Mouse (Mus musculus) spleen, embryonic (tissue): ENCODE measurements at regions not wholly inside any gene's neighbourhood (a gene's known extent, or its start where the extent isn't known, plus 50 kb on each side); places are given as distances from the start of the nearest gene placed in this dataset.
"Not testable (repeated sequence)": the region's sequence is repeated elsewhere in the genome, so short reads cannot be mapped to it uniquely, and the experiment has no call there.

Source experiments
- CTCF ChIA-PET: fragments of 350-600 bp; sonication (Branson Sonifier 250); formaldehyde crosslinking; loops from one replicate; lab custom pipeline; 2022; lab: Charles Lee

GRCm38 (mm10) chr11:63211501-63211900 is 82.7 kb downstream of the Pmp22 start:
- CTCF ChIA-PET, result no interaction called here

DNA sequence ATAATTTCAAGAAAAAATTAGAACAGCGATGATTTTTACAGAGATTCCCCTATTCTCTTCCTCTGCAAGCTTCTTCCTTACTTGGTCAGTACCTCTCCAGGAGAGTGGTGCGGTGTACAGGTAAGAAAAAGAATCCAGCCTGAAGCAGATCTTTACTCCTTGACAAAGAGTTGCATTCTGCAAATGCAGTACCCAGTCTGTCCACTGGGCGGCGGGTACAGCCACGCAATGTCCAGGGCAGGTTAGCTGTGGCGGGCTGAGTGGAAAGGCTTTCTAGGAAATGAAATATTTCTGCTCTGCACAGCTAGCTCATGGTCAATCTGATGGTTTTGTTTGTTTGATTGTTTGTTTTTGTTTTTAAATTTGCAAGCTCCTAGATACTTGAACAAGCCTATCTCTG is 84.3 kb downstream of the Pmp22 start:
- CTCF ChIA-PET, result no interaction called here

DNA sequence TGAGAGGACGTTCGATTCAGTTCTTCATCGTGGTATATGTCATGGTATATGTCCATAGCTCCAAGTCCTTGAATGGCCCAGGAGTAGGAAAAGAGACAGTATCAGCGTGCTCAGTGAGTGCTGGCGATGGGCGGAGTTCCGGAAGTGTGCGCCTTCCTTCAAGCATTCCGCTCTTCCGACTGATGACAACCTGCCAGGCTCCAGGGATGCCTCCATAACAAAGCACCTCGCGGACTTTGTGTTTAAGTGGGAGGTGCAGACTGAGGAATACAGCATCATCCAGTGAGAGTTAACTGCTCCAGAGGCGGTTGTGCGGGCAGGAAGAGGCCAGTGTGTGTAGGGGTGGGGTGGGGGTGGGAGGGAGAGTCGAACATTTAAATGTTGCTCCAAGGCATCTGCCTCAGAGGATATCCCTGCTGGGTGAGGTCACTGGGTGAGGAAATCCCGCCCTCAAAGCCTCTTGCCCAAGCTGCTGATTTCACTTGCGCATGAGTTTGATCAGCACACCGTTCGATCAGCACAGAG is 85.2 kb downstream of the Pmp22 start:
- CTCF ChIA-PET, result no interaction called here

GRCm38 (mm10) chr11:63215993-63216392 is 87.2 kb downstream of the Pmp22 start:
- CTCF ChIA-PET, result no interaction called here

GRCm38 (mm10) chr11:63217049-63217448 is 88.3 kb downstream of the Pmp22 start:
- CTCF ChIA-PET, result no interaction called here

- CTCF ChIA-PET, result no interaction called here
Measured at GRCm38 (mm10) chr11:63226471-63226870, 97.7 kb downstream of the Pmp22 start.

DNA sequence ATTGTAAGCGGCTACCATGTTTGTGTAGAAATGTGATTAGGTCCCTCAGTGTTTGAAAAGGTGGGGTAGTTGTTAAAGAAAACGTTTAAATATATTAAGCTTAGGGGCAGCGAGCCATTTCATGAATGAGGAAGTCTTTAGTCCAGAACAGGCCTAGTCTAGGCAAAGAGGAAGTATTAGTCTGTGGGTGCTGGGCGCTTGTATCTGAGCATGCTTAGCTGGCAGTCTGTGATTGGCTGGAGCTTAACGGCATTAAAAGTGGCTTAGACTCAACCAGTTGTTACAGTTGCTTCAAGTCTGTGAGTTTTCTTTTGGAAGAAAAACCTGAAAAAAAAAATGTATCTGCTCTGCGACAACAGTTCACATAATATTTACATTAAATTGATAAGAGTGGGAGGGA is 102.0 kb downstream of the Pmp22 start:
- CTCF ChIA-PET, result no interaction called here

DNA sequence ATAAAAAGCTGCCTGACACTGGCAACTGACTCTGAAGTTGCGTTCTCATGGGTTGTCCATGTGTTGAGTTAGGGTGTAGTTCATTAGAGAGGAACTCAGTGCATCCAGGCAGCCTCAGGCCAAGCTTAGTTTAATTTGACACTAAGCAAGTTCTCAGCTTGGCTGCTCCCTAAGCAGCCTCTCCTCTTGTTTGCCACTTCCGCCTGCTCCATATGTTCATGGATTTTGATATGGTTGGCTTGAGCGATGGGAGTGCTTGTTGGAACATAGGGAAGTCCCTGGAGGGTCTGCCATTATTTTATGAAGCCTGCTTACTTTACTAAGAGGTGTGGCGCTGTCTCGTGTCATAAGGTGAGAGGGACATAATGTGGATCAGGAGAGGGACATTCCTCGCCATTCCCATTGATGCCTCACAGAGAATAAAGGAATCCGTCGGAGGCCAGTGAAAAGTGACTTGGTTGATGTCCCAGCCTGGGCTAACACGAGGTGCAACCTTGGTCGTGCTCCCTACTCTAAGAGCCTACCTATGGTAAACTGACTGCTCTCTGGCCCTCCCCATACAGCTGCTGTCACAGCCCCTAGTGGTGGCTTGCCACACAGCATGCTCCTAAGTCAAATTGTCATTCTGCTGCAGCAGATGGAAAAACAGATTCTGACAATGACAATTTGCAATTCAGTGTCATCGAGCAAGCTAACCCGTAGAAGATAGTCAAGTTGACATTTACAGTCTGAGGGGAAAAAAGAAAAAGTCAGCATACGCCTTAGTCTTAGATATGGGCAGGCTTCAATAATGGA is 104.6 kb downstream of the Pmp22 start:
- CTCF ChIA-PET, result no interaction called here

- CTCF ChIA-PET, result no interaction called here
Measured at GRCm38 (mm10) chr11:63234481-63234880, 105.7 kb downstream of the Pmp22 start.

DNA sequence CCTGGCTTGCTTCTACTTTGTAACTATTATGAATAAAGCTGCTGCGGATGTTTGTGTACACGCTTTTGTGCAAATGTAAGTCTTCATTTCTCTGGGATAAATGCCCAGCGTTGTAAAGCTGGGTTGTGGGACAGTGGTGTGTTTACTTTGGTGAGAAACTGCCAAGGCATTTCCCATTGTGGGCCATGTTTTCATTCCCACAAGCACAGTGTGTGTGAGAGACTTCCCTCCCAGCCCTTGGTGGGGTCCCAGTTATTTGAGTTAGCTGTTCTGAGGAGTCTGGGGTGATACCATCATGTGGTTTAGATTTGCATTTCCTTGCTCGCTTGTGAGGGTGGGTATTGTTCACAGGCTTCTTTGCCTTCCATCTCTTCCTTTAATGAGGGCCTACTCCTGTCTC is 109.9 kb downstream of the Pmp22 start:
- CTCF ChIA-PET, result no interaction called here

GRCm38 (mm10) chr11:63243906-63244416 is 115.2 kb downstream of the Pmp22 start:
- CTCF ChIA-PET, result no interaction called here

- CTCF ChIA-PET, result no interaction called here
Measured at GRCm38 (mm10) chr11:63245041-63245440, 116.3 kb downstream of the Pmp22 start.

- CTCF ChIA-PET, result no interaction called here
Measured at GRCm38 (mm10) chr11:63246052-63246661, 117.4 kb downstream of the Pmp22 start.

DNA sequence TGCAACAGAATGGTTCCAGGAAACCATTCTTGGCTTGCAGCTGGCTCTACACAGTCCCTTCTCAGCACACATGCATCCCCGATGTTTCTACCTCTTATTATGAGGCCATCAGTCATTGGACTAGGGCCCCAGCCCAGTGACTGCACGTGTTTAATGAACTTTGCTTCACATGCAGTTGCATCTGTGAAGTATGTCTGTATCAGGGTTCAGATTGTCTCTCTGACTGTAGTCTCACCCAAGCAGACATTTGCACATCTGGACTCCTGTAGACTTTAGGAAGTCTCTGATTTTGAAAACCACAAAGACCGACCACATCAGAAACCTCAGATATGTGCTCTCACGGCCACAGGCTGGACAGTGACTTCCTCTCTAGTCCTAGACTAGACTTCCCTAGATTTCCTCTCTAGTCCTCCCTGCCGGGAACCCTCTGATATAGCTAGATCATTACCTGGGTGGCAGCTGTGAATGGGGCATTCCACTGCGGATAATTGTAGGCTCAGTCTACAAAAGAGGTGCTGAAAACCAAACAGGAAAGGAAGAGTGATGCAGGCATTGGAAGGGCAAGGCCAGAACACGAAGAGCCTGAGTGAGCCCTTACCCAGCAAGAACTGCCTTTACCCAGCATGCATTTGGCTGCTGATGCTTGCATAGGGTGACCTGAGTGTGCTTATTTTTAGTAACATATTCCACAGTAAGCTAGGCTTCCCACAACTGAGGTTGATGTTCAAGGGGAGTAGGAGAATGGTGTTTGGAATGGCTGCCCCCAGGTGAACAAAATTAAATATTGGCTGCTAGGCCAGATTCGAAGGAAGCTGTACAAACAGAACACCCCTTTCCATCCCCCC is 123.5 kb downstream of the Pmp22 start:
- CTCF ChIA-PET, result no interaction called here

GRCm38 (mm10) chr11:63252968-63253602 is 124.3 kb downstream of the Pmp22 start:
- CTCF ChIA-PET, result no interaction called here

GRCm38 (mm10) chr11:63264432-63265061 is 135.8 kb downstream of the Pmp22 start:
- CTCF ChIA-PET, result no interaction called here

DNA sequence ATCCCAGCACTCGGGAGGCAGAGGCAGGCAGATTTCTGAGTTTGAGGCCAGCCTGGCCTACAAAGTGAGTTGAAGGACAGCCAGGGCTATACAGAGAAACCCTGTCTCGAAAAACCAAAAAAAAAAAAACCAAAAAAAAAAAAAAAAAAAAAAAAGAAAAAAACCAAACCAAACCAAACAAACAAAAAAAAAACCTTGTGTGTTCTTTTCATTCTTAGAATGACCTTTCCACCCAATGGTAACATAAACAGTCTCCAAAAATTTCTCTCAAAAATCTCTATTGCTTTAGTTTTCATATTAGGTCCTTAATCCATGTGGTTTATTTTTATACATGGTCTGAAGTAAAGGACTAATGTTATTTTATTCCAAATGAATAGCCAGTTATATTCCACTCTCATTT is 137.5 kb downstream of the Pmp22 start:
- CTCF ChIA-PET, result not testable (repeated sequence)

DNA sequence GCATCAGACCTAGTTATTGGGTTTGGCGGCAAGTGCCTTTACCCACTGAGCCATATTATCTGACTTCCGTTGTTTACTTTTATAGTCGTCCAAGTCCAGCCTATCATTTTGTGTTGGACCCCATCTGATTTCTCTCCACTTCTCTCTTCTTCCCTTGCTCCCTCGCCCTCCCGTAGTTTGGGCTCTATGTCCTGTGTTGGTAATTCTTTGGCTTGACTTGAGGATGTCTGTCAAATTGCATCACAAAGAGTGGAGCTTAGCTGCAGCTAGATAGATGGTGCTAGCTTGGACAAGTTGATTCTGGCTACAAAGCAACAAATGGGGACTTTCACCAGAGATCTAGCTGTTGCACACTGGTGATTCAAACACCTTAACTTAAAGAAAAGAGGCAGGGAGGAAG is 147.9 kb downstream of the Pmp22 start:
- CTCF ChIA-PET, result no interaction called here

- CTCF ChIA-PET, result no interaction called here
Measured at GRCm38 (mm10) chr11:63281839-63282238, 153.1 kb downstream of the Pmp22 start.

GRCm38 (mm10) chr11:63282541-63282940 is 153.8 kb downstream of the Pmp22 start:
- CTCF ChIA-PET, result no interaction called here

DNA sequence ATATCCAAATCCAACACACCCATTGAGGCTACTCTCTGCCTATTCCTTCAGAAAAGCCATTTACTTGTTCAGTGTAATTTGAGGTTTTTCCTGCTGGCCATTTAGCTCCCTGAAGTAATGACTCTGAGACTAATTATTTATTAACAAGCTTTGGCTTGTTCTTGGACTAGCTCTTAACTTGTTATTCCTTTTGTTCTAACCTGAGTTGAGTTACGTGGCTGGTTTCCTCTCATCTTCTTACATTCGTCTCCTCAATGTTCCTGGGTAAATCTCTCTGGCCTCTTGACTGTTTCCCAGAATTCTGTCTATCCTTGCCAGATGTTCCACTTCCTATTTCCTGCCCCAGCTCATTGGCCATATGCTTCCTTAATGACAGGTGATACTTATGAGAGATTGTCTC is 157.2 kb downstream of the Pmp22 start:
- CTCF ChIA-PET, result no interaction called here
